Mouse (Mus musculus): ENCODE results near the gene Lefty1.
A peak's percentile ranks its signal among the peaks of the same experiment; 100 is the strongest.
"Not testable (repeated sequence)": the region's sequence is repeated elsewhere in the genome, so short reads cannot be mapped to it uniquely, and the experiment has no call there.

The Lefty1 gene

GRCm38 (mm10) chr1:180956401-180956800, 21.6 kb downstream of the Lefty1 start:
- no peak for DNase-seq (ENCODE audit: low spot score)

- no peak for DNase-seq (ENCODE audit: low spot score)
These were observed 22.2 kb downstream of the Lefty1 start for GRCm38 (mm10) chr1:180956973-180957381.

- DNase-seq (ENCODE audit: low spot score): no peak
These were observed 23.2 kb downstream of the Lefty1 start for GRCm38 (mm10) chr1:180957989-180958388.

DNA sequence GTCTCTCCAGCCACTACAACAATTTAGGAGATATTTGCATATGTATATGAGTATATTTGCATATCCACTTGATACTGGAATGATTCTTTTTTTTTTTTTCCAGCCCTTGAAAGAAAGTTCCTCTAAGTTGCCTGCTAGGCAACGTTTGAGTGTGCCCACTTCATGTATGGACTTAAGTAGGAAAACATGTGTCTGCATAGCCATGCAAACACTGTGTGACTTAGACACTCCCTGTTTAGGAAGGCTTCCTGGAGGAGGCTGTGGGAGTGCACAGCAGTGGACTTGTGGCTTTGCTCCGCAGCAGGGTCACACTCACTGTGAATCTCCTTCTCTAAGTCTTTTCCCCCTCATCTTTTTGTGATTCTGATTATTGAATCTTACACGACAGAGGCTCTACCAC, 24.0 kb downstream of the Lefty1 start:
- DNase-seq (ENCODE audit: low spot score): no peak

- DNase-seq (ENCODE audit: low spot score): no peak
These were observed 31.0 kb downstream of the Lefty1 start for GRCm38 (mm10) chr1:180965786-180966185.

DNA sequence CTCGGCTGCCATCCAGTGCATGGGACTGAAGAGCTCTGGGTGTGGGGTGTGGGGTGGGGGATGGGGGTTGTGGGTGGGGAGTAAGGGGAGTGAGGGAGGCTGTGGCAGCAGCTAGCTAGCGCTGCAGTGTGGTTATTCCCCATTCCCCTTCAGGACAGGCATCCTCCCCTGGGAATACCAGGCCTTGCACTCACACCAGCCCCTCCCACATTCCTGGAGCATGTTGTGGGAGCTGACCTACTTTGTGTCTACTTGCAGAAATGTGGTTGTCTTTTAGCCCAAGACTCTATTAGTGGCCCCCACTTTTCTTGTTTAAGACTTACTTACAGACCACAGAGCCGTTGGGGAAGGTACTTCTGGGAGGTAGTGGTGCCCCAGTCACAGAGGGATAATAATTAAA, 31.7 kb downstream of the Lefty1 start:
- no peak for DNase-seq (ENCODE audit: low spot score)

DNA sequence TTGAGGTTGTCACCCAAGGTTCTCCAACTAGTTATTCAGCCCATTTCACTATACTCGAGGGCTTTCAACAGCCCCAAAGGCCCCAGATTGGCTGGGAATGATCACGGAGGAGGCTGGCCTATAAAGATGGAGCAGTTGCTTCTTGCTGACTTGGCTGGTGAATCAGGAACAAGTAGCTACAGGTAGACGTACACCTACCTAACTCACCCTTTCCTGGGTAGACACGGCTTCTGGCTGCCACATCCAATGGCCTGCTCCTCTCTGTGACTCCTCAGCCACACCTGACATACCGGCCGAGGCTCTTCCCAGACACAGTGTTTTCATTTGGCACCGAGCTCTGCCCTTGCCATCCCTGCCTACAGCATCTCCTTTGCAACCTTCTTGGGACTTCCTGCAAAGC, 32.4 kb downstream of the Lefty1 start:
- DNase-seq (ENCODE audit: low spot score): no peak

- peak; percentile 60 for DNase-seq (ENCODE audit: low spot score)
These were observed 38.1 kb downstream of the Lefty1 start for GRCm38 (mm10) chr1:180972941-180973340.

- no peak for DNase-seq (ENCODE audit: low spot score)
These were observed 39.4 kb downstream of the Lefty1 start for GRCm38 (mm10) chr1:180974126-180974746.

- DNase-seq (ENCODE audit: low spot score): no peak
These were observed 41.4 kb downstream of the Lefty1 start for GRCm38 (mm10) chr1:180976110-180976679.

GRCm38 (mm10) chr1:180979484-180980251, 44.8 kb downstream of the Lefty1 start:
- no peak for DNase-seq (ENCODE audit: low spot score)

DNA sequence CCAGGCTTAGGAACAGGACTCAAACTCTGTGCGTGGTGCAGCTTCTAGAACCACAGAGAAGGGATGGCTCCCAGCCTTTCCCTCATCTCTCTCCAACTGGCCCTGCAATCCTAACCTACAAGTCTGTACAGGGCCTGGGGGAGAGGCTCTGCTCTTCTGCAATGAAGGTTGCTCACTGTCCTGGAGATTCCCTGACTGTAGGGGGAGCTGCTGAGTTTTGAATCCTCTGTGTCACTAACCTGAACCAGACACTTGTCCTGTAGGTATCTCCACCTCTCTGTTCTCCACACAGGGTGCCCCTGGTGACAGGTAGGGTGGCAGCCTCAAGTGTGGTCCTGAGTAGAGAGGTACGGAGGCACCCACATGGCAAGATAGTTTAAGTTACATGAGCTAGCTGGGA, 45.6 kb downstream of the Lefty1 start:
- DNase-seq (ENCODE audit: low spot score): no peak

GRCm38 (mm10) chr1:180981298-180982046, 46.6 kb downstream of the Lefty1 start:
- not testable (repeated sequence) for DNase-seq (ENCODE audit: low spot score)

GRCm38 (mm10) chr1:180986701-180987100, 51.9 kb downstream of the Lefty1 start:
- no peak for DNase-seq (ENCODE audit: low spot score)

- DNase-seq (ENCODE audit: low spot score): no peak
These were observed 52.9 kb downstream of the Lefty1 start for GRCm38 (mm10) chr1:180987759-180988158.
